Mouse (Mus musculus): ENCODE measurements around the gene Arhgef38. TPM values are rescaled to one million over a fixed set of nuclear protein-coding genes. Genes with fewer than 3 reads are reported as not detected.

The Arhgef38 gene
- polyA plus RNA-seq, 1 experiment from 2014 or later, result 2.5 TPM

DNA sequence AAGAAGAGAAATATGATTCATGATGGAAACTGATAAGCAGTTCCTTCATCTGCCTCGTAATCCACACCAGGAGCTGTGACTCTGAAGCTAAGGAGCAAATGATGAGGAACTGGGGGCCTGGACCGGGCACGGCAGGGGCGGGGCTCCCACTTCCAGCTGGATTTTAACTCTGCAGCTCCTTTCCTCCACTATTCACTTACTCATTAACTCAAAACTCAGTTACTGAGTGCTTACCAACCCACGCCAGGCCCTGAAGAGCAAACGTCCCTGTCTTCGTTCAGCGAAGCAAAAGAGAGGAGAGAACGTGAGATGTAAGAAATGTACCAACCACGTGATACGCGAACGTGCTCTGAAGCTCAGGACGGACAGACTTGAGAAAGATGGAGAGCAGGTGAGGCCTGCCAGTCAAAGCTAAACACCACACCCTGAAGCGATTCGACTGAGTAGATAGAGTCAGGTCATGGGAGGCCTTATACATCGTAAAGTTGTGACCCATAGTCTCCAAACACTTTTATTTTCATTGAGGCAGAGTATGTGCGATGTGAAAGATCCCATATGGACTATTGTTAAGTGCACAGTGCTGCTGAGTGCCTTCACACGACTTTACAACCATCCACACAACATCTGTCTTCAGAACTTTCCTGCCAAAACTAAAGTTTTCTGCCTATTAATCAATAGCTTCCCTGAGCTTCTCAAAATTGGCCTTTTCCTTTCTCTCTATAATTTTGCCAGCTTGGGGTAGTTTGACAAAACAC, 7.3 kb downstream of the Arhgef38 start:
- ATAC-seq (ENCODE audit: insufficient read depth, low FRiP score), result no peak

DNA sequence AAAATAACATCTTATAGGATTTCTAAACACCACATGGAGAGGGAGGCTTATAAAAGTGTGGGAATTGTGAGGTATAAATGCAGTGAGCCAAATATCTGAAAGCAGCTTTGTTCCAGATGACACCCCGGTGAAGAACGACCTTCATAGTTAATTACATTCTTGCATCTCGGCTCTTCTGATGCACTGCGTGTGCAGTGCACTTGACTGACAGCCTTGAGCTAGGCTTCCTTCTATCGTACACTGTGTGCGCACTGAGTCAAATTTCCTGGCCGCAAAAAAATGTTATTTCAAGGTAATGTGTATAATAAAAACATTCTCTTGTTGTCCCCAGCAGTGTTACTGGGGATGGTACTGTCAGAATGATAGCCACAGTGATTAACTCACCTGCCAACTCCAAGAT, 16.2 kb downstream of the Arhgef38 start:
- WGBS, result 59% methylated on average over 7 of the region's 7 CpGs
- H3K27ac ChIP-seq (ENCODE audit: low read length), result no peak overlapping the region
- H3K36me3 ChIP-seq (ENCODE audit: control insufficient read depth, insufficient read depth, low read length), result no peaks in the 10 kb centered on the region
- no peak for ATAC-seq (ENCODE audit: insufficient read depth, low FRiP score)
- H3K9ac ChIP-seq (ENCODE audit: low read length), result no peak overlapping the region
- no peaks in the 10 kb centered on the region for H3K9me3 ChIP-seq (replicated peaks; ENCODE audit: control insufficient read depth, low read length)
- H3K4me1 ChIP-seq (ENCODE audit: control insufficient read depth, insufficient read depth, low read length), result no peaks in the 10 kb centered on the region
- H3K4me2 ChIP-seq (ENCODE audit: low read depth, low read length), result no peak overlapping the region
- H3K4me3 ChIP-seq (replicated peaks; ENCODE audit: low read length), result no peak overlapping the region
- H3K27me3 ChIP-seq (ENCODE audit: control insufficient read depth, insufficient read depth, low read length), result no peaks in the 10 kb centered on the region

More for the DNA sequence above, 7.3 kb downstream of the Arhgef38 start:
- Histone ChIP-seq H3K9me3 (replicated peaks; ENCODE audit: control insufficient read depth, low read length) (no peaks in the 10 kb centered on the region), H3K27ac (ENCODE audit: low read length) (no peak overlapping the region), H3K4me3 (replicated peaks; ENCODE audit: low read length) (no peak overlapping the region), H3K4me1 (ENCODE audit: control insufficient read depth, insufficient read depth, low read length) (no peaks in the 10 kb centered on the region), H3K4me2 (ENCODE audit: low read depth, low read length) (no peak overlapping the region; the same call in 1 of the 2 replicates), H3K9ac (ENCODE audit: low read length) (no peak overlapping the region), H3K36me3 (ENCODE audit: control insufficient read depth, insufficient read depth, low read length) (no peaks in the 10 kb centered on the region), H3K27me3 (ENCODE audit: control insufficient read depth, insufficient read depth, low read length) (no peaks in the 10 kb centered on the region)
- WGBS, result 60% methylated on average over 19 of the region's 19 CpGs

DNA sequence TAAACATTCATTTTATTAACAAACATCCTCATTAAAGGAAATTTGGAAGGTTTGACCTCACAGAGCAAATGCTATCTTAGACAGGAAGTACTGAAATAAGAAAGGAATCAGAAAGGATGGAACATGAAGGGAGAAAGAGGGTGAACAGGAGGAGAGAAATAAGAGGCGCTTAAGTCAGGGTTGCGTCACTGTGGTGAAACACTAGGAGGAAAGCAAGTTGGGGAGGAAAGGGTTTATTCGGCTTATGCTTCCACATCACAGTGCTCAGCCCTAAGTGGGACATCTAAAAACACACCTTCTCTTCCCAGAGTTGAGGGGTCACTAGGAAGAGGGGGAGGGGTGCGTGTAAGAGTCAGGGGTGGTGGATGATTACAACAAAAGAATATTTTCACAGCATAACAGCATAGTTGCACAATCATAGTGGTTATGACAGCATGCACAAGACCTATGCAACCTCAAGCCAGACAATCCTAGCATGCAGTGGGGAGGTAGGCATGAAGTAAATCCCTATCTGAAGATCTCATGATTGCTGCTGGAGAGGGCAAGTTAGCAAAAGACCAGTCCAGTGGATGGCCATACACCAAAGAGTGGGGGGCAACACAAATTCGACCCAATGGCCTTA, 19.4 kb downstream of the Arhgef38 start:
- Histone ChIP-seq H3K9ac (ENCODE audit: low read length) (no peak overlapping the region), H3K27ac (ENCODE audit: low read length) (no peak overlapping the region), H3K4me3 (replicated peaks; ENCODE audit: low read length) (no peak overlapping the region), H3K9me3 (replicated peaks; ENCODE audit: control insufficient read depth, low read length) (no peaks in the 10 kb centered on the region), H3K27me3 (ENCODE audit: control insufficient read depth, insufficient read depth, low read length) (no peaks in the 10 kb centered on the region), H3K4me1 (ENCODE audit: control insufficient read depth, insufficient read depth, low read length) (no peaks in the 10 kb centered on the region), H3K4me2 (ENCODE audit: low read depth, low read length) (no peak overlapping the region), H3K36me3 (ENCODE audit: control insufficient read depth, insufficient read depth, low read length) (no peaks in the 10 kb centered on the region)
- 88% methylated on average over 5 of the region's 5 CpGs for WGBS
- no peak for ATAC-seq (ENCODE audit: insufficient read depth, low FRiP score)

DNA sequence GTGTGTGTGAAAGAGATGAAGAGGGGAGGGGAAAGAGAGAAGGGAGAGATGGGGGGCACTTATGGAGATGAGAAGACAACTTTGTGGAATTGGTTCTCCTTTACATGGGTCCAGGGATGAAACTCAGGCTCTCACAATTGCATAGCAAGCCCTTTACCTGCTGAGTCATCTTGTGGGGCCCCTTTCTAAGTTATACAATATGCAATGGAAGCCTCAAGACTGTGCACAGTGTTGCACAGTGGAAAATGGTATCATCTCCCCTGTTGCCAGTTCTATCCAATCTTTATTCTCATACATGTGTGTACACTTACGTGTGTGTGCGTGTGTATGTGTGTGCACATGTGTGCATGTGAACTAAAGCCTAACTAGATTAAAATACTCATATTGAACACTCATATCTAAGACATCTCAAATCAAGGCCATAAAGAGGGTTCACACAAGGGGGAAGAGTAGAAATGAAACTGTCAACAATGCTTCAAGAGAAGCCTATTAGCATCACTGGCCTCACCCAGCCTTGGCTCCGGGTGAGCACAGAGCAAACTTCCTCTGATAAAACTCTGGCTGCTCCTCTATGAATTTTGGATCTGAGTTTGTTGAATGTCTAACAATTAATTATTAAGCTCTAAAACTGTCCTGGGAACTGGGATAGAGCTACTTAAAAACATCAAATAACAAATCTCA, 21.2 kb downstream of the Arhgef38 start:
- H3K4me3 ChIP-seq (replicated peaks; ENCODE audit: low read length), result no peak overlapping the region
- H3K9me3 ChIP-seq (replicated peaks; ENCODE audit: control insufficient read depth, low read length), result no peaks in the 10 kb centered on the region
- no peak overlapping the region for H3K27ac ChIP-seq (ENCODE audit: low read length)
- WGBS, result 83% methylated on average over 3 of the region's 3 CpGs
- H3K4me1 ChIP-seq (ENCODE audit: control insufficient read depth, insufficient read depth, low read length), result no peaks in the 10 kb centered on the region
- H3K9ac ChIP-seq (ENCODE audit: low read length), result no peak overlapping the region
- H3K27me3 ChIP-seq (ENCODE audit: control insufficient read depth, insufficient read depth, low read length), result no peaks in the 10 kb centered on the region
- H3K36me3 ChIP-seq (ENCODE audit: control insufficient read depth, insufficient read depth, low read length), result no peaks in the 10 kb centered on the region
- no peak for ATAC-seq (ENCODE audit: insufficient read depth, low FRiP score)
- no peak overlapping the region for H3K4me2 ChIP-seq (ENCODE audit: low read depth, low read length)

DNA sequence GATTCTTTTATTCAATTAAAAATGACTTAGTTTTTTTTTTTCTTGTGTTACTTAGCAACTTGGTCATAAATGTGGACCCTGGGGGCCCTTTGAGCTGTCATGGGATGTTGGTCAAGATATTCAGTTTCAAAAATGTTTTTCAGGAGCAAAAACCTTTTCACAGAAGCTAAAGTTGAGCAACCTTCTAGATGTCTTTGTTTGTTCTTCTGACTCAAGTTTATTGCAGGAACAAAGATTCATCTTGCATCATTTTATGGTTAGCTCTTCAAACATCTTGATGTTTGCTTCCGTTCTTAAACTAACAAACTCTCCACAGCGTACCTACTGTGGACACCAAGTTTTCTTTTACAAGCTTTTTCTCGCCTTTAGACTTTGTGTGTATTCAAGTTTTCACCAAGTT, 23.4 kb downstream of the Arhgef38 start:
- H3K27ac ChIP-seq (ENCODE audit: low read length), result no peak overlapping the region
- H3K9ac ChIP-seq (ENCODE audit: low read length), result no peak overlapping the region
- no peak for ATAC-seq (ENCODE audit: insufficient read depth, low FRiP score)
- no peak overlapping the region for H3K4me3 ChIP-seq (replicated peaks; ENCODE audit: low read length)
- H3K36me3 ChIP-seq (ENCODE audit: control insufficient read depth, insufficient read depth, low read length), result no peaks in the 10 kb centered on the region
- whole genome bisulfite sequencing, result 64% methylated on average over 3 of the region's 3 CpGs
- H3K9me3 ChIP-seq (replicated peaks; ENCODE audit: control insufficient read depth, low read length), result no peaks in the 10 kb centered on the region
- H3K4me2 ChIP-seq (ENCODE audit: low read depth, low read length), result no peak overlapping the region
- no peaks in the 10 kb centered on the region for H3K4me1 ChIP-seq (ENCODE audit: control insufficient read depth, insufficient read depth, low read length)
- H3K27me3 ChIP-seq (ENCODE audit: control insufficient read depth, insufficient read depth, low read length), result no peaks in the 10 kb centered on the region

DNA sequence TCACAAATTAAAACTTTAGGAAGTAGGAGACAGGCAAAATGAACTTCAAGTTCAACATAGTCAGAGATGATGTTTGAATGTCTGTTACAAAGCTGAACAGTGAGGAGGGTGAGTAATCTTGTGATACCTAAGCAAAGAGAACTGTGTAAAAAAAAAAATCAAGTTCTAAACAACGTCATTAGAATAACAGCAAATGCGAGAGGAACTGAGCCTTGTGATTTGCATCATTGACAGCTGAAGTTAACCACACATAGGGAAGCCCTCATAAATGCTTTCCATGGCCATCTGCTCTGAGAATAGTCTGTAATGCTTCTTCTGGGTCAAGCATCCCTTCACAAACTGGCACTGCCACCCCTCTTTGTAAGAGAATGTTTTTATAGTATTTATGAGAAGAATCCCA, 31.0 kb downstream of the Arhgef38 start:
- H3K27me3 ChIP-seq (ENCODE audit: control insufficient read depth, insufficient read depth, low read length), result no peaks in the 10 kb centered on the region
- H3K4me1 ChIP-seq (ENCODE audit: control insufficient read depth, insufficient read depth, low read length), result no peaks in the 10 kb centered on the region
- H3K9ac ChIP-seq (ENCODE audit: low read length), result no peak overlapping the region
- no peak overlapping the region for H3K27ac ChIP-seq (ENCODE audit: low read length)
- no peaks in the 10 kb centered on the region for H3K9me3 ChIP-seq (replicated peaks; ENCODE audit: control insufficient read depth, low read length)
- no peak for ATAC-seq (ENCODE audit: insufficient read depth, low FRiP score)
- no peaks in the 10 kb centered on the region for H3K36me3 ChIP-seq (ENCODE audit: control insufficient read depth, insufficient read depth, low read length)
- no peak overlapping the region for H3K4me3 ChIP-seq (replicated peaks; ENCODE audit: low read length)
- WGBS, result 56% methylated on average over 2 of the region's 2 CpGs
- H3K4me2 ChIP-seq (ENCODE audit: low read depth, low read length), result no peak overlapping the region

DNA sequence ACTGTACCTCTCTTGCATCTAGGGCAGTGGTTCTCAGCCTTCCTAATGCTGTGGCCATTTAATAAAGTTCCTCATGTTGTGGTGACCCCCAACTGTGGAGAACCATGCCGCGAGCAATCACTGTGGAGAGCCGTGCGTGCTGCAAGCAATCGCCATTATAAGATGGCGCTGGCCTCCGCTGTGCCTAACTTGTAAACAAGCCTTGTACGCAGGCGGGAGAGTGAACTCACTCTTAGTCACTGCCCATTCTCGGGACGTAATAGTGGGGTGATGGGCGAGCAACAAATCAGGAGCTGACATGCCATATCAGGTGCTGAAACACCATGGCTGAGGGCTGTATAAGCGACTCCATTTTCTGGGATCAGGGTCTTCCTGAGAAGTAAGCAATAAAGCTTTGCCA, 32.6 kb downstream of the Arhgef38 start:
- Histone ChIP-seq H3K9me3 (replicated peaks; ENCODE audit: control insufficient read depth, low read length) (no peaks in the 10 kb centered on the region), H3K27me3 (ENCODE audit: control insufficient read depth, insufficient read depth, low read length) (no peaks in the 10 kb centered on the region), H3K36me3 (ENCODE audit: control insufficient read depth, insufficient read depth, low read length) (no peaks in the 10 kb centered on the region), H3K4me2 (ENCODE audit: low read depth, low read length) (no peak overlapping the region), H3K4me3 (replicated peaks; ENCODE audit: low read length) (no peak overlapping the region), H3K4me1 (ENCODE audit: control insufficient read depth, insufficient read depth, low read length) (no peaks in the 10 kb centered on the region), H3K27ac (ENCODE audit: low read length) (no peak overlapping the region), H3K9ac (ENCODE audit: low read length) (no peak overlapping the region)
- 91% methylated on average over 13 of the region's 13 CpGs for WGBS
- ATAC-seq (ENCODE audit: insufficient read depth, low FRiP score), result no peak

DNA sequence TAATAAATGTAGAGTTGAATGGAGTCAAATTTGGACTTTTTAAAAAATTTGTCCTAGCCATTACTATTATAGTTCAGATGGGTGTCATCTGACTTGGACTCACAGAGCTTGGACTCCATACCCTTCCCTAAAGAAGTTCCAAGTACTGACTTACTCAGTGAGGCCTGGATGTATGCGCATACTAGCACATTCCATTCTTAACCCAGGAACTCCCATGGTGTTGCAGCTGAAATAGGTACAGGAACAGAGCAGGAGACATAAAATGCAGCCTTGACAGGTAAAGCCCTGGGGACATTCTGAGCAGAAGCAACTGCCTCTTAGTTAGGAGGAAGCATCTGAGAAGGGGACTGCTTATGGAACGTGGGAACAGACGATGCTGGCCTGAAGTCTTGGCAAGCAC, 45.8 kb downstream of the Arhgef38 start:
- no peak for ATAC-seq (ENCODE audit: insufficient read depth, low FRiP score)
- 85% methylated on average over 3 of the region's 3 CpGs for WGBS
- Histone ChIP-seq H3K4me1 (ENCODE audit: control insufficient read depth, insufficient read depth, low read length) (no peaks in the 10 kb centered on the region), H3K4me2 (ENCODE audit: low read depth, low read length) (no peak overlapping the region), H3K36me3 (ENCODE audit: control insufficient read depth, insufficient read depth, low read length) (no peaks in the 10 kb centered on the region), H3K4me3 (replicated peaks; ENCODE audit: low read length) (no peak overlapping the region), H3K9ac (ENCODE audit: low read length) (no peak overlapping the region), H3K9me3 (replicated peaks; ENCODE audit: control insufficient read depth, low read length) (no peaks in the 10 kb centered on the region), H3K27ac (ENCODE audit: low read length) (no peak overlapping the region), H3K27me3 (ENCODE audit: control insufficient read depth, insufficient read depth, low read length) (no peaks in the 10 kb centered on the region)

DNA sequence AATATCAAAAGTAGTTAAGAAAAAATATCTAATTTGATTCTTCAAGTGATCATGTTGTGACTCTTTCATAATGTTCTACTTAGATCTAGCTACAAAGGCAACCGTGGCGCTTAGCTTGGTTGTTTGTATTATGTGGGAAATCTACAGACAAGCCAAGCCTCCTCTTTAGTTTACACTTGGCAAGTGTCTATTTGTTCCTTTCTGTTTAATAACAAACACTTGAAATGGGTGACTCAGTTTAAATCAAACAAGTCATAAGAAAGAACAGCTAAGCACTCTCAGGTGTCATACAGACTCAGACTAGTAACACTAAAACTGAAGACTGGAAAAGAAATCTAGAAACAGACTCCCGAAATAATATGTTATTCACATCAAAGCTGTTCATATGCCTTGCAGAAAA, 47.2 kb downstream of the Arhgef38 start:
- Histone ChIP-seq H3K4me1 (ENCODE audit: control insufficient read depth, insufficient read depth, low read length) (no peaks in the 10 kb centered on the region), H3K27me3 (ENCODE audit: control insufficient read depth, insufficient read depth, low read length) (no peaks in the 10 kb centered on the region), H3K36me3 (ENCODE audit: control insufficient read depth, insufficient read depth, low read length) (no peaks in the 10 kb centered on the region), H3K9ac (ENCODE audit: low read length) (no peak overlapping the region), H3K4me3 (replicated peaks; ENCODE audit: low read length) (no peak overlapping the region), H3K9me3 (replicated peaks; ENCODE audit: control insufficient read depth, low read length) (no peaks in the 10 kb centered on the region), H3K4me2 (ENCODE audit: low read depth, low read length) (no peak overlapping the region), H3K27ac (ENCODE audit: low read length) (no peak overlapping the region)
- ATAC-seq (ENCODE audit: insufficient read depth, low FRiP score), result no peak
- 59% methylated on average over 3 of the region's 3 CpGs for WGBS
